Mouse (Mus musculus) lung, postnatal 14 days (tissue): Measurements from ENCODE around the gene Apom.

Experiments
- DNase-seq: peaks from one replicate; pipeline ENCODE4 v3.0.0; 2021

Gene Apom

DNA sequence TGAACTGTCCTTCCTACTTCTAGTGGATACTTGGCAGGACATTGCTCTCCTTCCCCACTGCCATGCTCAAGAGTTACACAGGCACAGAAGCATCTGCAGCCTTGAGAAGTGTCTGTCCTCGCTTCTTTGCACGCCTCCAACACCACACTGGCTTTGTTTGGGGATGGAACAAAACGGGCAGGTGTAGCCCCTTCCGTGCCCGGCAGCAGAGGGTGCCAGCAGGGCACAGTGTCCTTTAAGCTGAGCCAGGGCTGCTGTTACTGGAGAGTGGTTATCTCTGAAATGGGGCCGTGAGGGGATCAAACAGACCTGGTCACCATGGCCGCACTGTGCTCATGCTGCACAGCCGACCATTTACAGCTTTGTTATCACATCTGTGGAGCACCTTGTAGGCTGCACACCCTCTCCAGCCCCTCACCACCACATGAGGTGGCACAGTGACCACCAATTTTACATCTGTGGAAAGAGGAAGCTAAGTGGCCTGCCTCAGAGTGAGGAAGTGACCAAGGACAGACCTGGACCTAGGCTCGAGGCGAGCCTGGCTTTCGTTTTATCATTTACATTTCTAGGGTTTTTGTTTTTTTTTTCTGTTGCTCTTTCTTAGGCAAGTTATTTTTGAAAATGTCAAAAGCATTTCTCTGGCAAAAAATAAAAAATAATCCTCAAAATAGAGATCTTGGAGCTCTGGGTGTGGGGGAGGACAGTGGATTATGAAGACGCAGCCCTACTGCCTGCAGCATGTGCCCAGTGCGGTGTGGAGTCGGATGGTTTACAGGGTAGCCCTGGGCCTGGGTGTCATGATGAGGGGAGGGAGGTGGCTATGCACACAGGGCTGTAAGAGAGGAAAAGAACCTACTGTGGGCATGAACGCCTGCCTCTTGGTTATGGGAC is 37.1 kb downstream of the Apom start:
- DNase-seq, result no peak

DNA sequence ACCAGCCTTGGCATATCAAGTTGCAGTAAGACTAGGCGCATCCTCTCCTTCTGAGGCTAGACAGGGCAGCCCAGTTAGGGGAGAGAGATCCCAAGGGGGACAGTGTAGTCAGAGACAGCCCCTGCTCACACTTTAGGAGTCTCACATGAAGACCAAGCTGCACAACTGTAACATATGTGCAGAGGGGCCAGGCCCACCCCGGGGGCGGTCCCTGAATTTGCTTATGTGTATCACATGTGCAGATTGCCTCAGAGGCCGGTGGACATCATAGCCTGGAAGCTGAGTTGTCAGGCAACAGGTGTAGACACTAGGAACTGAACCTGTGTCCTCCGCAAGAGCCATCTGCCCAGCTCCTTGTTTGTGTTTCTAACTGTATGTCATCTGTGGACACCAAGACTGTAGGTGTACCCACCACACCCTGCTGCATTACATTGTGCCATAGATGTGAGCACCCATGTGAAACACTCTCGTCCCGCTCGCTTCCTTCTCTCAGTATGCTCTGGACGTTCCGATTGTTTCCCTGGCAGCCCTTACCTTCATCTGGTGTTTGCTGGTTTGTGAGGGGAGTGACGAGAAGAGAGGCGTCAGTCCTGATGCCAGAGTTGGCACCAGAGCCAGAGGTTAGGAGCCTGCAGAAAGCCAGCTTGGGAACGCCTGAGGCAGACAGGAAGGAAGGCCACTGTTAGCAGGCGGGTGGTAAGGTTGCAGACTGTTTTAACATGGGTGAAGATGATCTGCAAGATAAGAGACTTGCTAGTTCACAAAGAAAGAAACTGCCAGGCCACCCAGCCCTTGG is 39.2 kb downstream of the Apom start:
- peak; percentile 34 for DNase-seq

DNA sequence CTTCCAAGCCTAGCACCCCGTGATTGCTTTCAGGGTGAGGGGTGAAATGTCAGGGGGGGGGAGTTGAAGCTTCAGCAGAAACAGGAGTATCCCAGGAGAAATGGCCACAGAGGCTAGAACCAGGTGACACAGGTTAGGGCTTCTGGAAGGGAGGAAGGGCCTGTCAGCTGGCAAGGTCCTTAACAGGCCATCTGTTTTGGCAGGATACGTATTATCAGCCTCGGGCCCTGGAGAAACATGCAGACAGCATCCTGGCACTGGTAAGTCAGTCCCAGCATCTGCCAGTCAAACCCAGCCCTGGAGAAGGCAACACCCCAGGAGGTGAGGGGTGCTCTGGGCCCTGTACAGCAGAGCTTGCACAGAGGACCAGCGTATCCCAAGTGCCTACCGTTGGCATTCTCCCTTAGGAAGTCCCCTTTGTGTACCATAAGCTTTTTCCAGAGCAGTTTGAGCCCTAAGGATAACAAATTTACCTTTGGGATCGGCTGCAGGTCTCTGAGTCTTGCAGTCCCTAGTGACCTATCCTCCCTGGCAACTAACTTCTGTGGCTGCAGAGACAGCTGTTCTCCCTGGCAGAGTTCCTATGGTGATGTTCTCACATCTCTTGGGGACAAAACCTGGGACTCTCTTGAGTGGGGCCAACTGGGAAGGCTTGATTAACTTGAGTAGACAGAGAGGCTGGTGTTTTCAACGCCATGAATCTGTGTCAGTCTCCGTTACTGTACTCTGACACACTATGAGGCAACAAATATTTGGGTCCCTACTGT is 41.5 kb downstream of the Apom start:
- DNase-seq, result no peak

DNA sequence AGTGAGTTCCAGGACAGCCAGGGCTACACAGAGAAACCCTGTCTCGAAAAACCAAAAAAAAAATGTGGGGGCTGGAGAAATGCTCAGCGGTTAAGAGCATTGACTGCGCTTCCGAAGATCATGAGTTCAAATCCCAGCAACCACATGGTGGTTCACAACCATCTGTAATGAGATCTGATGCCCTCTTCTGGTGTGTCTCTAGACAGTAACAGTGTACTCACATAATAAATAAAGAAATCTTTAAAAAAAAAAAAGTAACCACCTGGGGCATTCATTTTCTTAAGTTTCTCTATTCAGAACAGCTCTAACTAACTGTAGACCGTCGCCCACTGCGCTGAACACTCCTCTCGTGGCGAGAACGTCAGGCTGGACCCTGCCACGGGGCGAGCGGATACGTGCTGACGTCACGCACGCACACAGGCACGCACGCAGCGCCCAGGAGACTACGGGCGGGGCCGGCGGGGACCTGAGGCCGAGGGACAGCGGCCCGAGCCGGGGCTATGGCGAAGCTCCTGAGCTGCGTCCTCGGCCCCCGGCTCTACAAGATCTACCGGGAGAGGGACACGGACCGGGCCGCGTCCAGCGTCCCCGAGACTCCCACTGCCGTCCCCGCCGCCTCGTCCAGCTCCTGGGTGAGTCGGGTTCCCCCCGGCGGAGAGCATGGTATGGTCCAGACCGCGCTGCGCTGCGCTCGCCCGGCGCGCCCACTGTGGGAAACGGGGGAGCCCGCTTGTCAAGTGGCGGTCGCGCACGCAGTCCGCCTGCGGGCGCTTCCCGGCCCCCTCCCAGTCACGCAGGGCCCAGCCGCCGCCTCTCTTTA is 42.8 kb downstream of the Apom start, which contains the start of gene Abhd16a:
Abhd16a (plus strand) TSS at position 439 of the 820 bp plus-strand sequence.
- DNase-seq, result peak; percentile 94

DNA sequence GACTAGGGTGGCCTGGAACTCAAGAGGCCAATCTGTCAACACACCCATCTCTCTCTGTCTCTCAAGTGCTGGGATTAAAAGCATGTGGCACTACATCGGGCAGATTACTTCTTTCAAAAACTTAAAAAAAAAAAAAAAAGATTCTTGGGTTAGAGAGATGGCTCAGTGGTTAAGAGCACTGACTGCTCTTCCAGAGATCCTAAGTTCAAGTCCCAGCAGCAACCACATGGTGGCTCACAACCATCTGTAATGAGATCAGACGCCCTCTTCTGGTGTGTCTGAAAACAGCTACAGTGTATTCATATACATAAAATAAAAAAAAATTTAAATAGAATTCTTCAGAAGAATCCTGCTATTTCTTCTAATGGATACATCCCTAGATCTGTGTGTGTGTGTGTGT is 43.7 kb downstream of the Apom start:
- no peak for DNase-seq

DNA sequence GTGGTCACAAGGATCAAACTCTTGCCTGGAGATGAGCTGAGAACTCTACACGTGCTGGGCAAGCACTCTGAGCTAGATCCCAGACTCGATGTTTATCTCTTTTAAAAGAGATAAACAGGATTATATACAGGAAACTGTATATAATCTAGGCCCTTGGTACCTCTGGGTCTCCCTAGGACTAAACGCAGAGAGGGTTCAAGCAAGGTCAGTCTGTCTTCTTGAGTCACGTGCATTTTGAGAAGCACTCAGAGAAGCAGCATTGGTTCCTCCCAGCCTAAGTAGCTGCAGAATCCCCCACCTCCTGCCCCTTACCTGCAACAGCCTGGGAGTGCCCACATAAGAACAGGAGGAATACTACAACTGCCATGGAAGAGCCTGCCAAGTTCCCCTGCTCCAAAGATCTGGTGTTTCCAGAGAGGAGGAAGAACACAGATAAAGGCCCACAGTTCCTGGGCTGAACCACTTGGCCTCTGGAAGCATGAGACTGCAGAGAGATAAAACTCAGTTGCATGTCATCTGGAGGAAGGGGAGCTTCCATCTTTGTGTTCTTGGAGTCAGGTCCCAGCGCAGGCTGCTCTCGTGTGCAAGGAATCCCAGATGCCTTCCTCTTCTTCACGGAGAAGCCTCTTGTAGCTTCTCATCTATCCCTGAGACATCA is 46.5 kb downstream of the Apom start, which contains the start of gene Ly6g6f:
Ly6g6f (minus strand) TSS at position 403 of the 658 bp plus-strand sequence.
- DNase-seq, result no peak

DNA sequence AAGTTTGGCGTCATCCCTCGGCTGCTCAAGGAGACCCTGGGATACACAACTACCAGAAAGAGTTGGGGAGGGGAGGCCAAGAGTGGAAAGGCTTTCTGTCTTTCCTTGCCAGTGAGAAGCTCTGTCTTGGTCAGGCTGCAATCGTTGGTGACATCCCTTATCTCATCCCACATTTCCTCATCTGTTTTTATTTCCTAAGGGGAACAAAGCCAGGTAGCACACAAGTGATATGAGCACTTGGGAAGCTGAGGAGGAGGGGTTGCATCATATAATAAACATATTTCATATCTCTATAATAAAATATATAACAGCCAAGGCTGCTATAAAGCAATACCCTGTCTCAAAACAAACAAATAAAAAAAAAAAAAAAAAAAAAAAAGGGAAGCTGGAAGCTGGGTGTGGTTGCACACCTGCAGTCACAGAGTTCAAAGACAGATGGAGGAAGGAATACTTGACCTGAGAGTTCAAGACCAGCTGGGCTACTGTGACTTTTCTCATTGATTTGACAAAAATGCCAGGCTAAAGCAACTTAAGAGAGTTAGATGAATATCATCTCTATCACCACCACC is 47.8 kb downstream of the Apom start:
- DNase-seq, result no peak

DNA sequence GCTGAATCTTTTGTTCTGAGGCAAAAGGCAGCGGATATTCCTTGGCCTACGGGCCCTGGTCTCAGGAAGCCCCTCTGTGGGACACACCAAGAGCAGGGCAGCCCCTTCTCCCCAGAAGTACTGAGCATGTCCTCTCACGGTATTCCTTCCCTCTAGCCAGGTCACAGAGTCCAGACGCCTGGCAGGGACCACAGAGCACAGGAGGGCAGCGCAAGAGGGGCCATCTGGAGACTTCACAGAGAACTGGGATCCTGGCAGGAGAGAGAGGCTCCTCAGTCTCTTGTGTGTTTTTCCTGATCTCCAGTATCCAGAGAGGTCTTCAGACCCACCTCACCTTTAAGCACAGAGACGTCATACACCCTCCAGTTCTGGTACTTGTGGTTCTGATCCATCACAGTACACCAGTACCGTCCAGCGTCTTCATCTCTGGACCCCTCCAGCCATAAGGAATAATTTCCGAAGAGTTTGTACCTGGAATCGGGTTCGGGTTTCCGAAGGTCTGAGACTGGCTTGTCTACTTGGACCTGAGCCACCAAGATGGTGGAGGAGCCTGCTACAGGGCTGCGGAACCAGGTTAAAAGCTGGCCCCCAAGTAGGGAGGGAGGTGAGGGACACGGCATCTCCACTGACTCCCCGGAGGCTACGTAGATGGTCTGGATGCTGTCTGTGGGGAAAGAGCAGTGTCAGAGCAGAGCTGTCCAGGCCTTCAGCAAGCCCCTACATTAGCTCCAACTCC is 48.8 kb downstream of the Apom start:
- DNase-seq, result no peak

DNA sequence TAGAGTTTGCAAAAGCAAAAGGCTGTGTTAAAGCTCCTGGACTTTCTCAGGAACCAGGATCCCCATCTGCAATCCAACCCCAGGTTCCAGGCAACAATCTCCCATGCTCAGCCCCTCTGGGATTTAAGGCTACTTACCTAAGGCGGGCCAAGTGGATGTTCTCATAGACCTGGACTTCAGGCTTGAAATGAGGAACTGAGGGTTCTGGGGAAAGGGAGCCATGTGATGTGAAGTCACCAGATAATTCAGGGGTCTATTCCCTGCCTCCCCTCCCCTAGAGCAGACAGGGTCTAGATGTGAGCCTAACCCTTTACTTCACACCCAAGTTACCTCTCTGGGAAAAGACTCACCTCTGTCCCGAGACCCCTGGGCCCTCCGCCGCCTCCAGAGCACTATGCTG is 51.1 kb downstream of the Apom start:
- DNase-seq, result no peak

DNA sequence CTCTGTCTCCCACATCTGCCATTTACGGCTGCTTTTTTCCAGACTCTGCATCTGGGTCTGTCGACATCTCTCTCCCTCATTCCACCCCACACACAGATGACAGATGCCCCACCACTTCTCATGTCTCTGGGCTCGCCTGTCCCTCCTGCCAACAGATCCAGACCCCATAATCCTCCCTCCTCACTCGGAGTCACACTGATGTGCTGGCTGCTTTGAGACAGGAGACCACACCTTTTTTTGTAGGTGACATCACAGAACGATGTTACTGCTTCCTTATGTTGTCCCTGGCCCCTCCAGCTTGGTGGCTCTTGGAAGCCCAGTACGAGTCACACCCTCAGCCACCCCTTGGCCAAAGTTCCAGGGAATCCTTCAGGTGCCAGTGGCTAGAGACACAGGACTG is 51.6 kb downstream of the Apom start:
- DNase-seq, result no peak

DNA sequence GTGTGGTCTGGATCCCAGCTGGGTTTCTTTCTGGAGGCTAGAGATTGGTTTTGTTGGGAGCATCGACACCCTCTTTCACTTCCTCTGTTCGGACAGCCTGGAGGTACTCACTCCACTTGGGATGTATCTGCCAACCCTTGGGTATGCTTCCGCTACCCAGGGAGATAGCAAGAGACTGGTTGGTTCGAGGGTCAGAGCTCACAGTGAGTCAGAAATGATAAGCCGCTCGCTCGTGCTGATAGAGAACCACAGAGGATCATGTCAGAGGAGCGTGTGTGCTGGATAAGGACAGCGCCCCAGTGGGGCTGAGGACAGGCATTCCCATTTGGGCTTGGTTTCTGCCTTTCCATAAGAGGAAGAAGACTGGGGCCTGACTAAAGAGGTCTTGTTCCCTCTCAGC is 52.1 kb downstream of the Apom start:
- DNase-seq, result no peak
